ENCODE assay signal across 8 mouse cellular contexts in the genomic region with DNA sequence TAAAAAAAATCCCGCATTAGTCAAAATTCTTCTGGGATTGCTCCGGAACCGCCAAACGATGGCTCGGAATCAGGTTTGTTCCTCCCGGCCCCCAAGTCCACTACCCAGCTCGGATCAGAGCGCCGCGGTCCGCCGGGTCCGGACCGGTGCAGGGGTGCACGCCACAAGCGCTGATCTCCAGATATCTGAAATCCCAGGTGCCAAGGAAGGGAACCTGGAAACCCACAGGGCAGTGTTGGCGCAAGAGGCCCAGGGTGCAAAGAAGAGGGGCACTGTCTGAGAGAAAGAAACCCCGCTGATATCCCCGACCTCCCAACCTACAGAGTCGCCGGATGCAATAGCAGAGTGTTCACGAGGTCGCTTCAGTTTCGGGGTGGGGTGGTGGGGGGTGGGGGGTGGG. TPM values are rescaled to one million over a fixed set of nuclear protein-coding genes. Genes with fewer than 3 reads are reported as not detected.
A peak's percentile ranks its signal among the peaks of the same experiment; 100 is the strongest.
DNase-seq lines count a peak whose midpoint lies in the region; ATAC-seq and TF ChIP-seq lines count a peak whose summit lies in the region.

No protein-coding gene starts in this region.

- no peak for TF ChIP-seq POLR2A in cerebellum, adult 2 months (IDR thresholded peaks at IDR 0.05; ENCODE audit: borderline replicate concordance, insufficient read depth, low read length)
- no peak for TF ChIP-seq POLR2A in small intestine, adult 2 months (IDR thresholded peaks at IDR 0.05; ENCODE audit: low read depth, low read length)

- no peaks in the 10 kb centered on the region for H3K36me3 ChIP-seq in megakaryocyte, embryonic 14.5 days (replicated peaks; ENCODE audit: low read length)
- H3K36me3 ChIP-seq in limb, embryonic 12.5 days = peaks cover 33% of the 10 kb centered on the region
- no peaks in the 10 kb centered on the region for H3K36me3 ChIP-seq in small intestine, adult 2 months (ENCODE audit: control insufficient read depth, insufficient read depth, low read length)

- TF ChIP-seq CTCF in cerebellum, adult 2 months (IDR thresholded peaks at IDR 0.05; ENCODE audit: borderline replicate concordance, insufficient read depth, low read depth, low read length) = no peak
- TF ChIP-seq CTCF in small intestine, adult 2 months (IDR thresholded peaks at IDR 0.05; ENCODE audit: extremely low read depth, insufficient read length, insufficient replicate concordance, low read depth, low read length) = no peak

- DNase-seq in cerebellum, adult 2 months = no peak
- DNase-seq in cerebellum, adult 11 months = no peak
- no peak for DNase-seq in c-Kit-positive CD71-positive TER-119-positive erythroid progenitor cells, embryonic 14.5 days (ENCODE audit: low spot score)

- WGBS in cerebellum, adult 2 months = 2% methylated on average over 24 of the region's 24 CpGs
- WGBS in limb, embryonic 12.5 days = under 1% methylated on average over 24 of the region's 24 CpGs
- 2% methylated on average over 24 of the region's 24 CpGs for WGBS in small intestine, adult 2 months

- H3K4me3 ChIP-seq in cerebellum, adult 2 months (replicated peaks; ENCODE audit: insufficient read depth, low read depth, low read length) = peak overlapping the region; percentile 28
- peak overlapping the region; percentile 94 for H3K4me3 ChIP-seq in megakaryocyte, embryonic 14.5 days (replicated peaks)
- H3K4me3 ChIP-seq in limb, embryonic 12.5 days (replicated peaks) = peak overlapping the region; percentile 99
- H3K4me3 ChIP-seq in small intestine, adult 2 months (ENCODE audit: low read depth, low read length) = peak overlapping the region; percentile 99

- H3K9me3 ChIP-seq in megakaryocyte, embryonic 14.5 days = no peaks in the 10 kb centered on the region
- H3K9me3 ChIP-seq in limb, embryonic 12.5 days = no peaks in the 10 kb centered on the region

- H3K4me1 ChIP-seq in cerebellum, adult 2 months (ENCODE audit: control insufficient read depth, insufficient read depth, low read length) = peaks cover 7% of the 10 kb centered on the region; the same call in 1 of the 2 replicates
- peaks cover 45% of the 10 kb centered on the region for H3K4me1 ChIP-seq in megakaryocyte, embryonic 14.5 days
- peaks cover 57% of the 10 kb centered on the region for H3K4me1 ChIP-seq in limb, embryonic 12.5 days (replicated peaks)
- peaks cover 24% of the 10 kb centered on the region for H3K4me1 ChIP-seq in small intestine, adult 2 months (ENCODE audit: control insufficient read depth, insufficient read depth, insufficient read length, low read length)

- peak overlapping the region; percentile 89 for H3K4me2 ChIP-seq in limb, embryonic 12.5 days

- H3K27ac ChIP-seq in cerebellum, adult 2 months (ENCODE audit: insufficient read depth, low read length) = no peak overlapping the region
- no peak overlapping the region for H3K27ac ChIP-seq in limb, embryonic 12.5 days
- H3K27ac ChIP-seq in small intestine, adult 2 months (ENCODE audit: insufficient read depth, low read depth, low read length) = no peak overlapping the region

- no peak for ATAC-seq in megakaryocyte, adult 5-6 weeks (ENCODE audit: poor library complexity, severe bottlenecking)
- no peak for ATAC-seq in limb, embryonic 12.5 days (ENCODE audit: insufficient number of reproducible peaks, insufficient read depth, low FRiP score, low TSS enrichment, low read depth)
- no peak for ATAC-seq in megakaryocyte progenitor cell, adult 5-6 weeks (replicated peaks; ENCODE audit: poor library complexity)

- H3K27me3 ChIP-seq in cerebellum, adult 2 months (ENCODE audit: control insufficient read depth, insufficient read depth, low read length) = peaks cover 8% of the 10 kb centered on the region; the same call in 1 of the 2 replicates
- peaks cover 54% of the 10 kb centered on the region for H3K27me3 ChIP-seq in megakaryocyte, embryonic 14.5 days (replicated peaks)
- peaks cover 22% of the 10 kb centered on the region for H3K27me3 ChIP-seq in limb, embryonic 12.5 days
- H3K27me3 ChIP-seq in small intestine, adult 2 months (ENCODE audit: control insufficient read depth, insufficient read depth, low read length) = no peaks in the 10 kb centered on the region

- peak overlapping the region; percentile 98 for H3K9ac ChIP-seq in limb, embryonic 12.5 days (replicated peaks)

RNA-seq across cellular contexts. Expression of a gene that starts 1.9 kb away (rescaled TPM):
- 52.4 and 55.4 TPM in 2 replicates for polyA plus RNA-seq in cerebellum, adult 2 months (2012; rRNA removed)
- polyA plus RNA-seq in megakaryocyte, embryonic 14.5 days (2012; ENCODE audit: insufficient read depth, low replicate concordance) = 47.0 and 97.4 TPM in 2 replicates
- total RNA-seq in megakaryocyte, adult 5-6 weeks (2015) = 7.1 and 8.8 TPM in 2 replicates
- 1.1 and 2.2 TPM in 2 replicates for total RNA-seq in megakaryocyte, adult 5-6 weeks (2017)
- 35.1 and 41.5 TPM in 2 replicates for polyA plus RNA-seq in limb, embryonic 12.5 days (2016; fragmentation: Nextera tagmentation; extraction: Ambion mirVana)
- polyA plus RNA-seq in small intestine, adult 2 months (2012; rRNA removed) = 66.9 and 126 TPM in 2 replicates
- total RNA-seq in megakaryocyte progenitor cell, adult 5-6 weeks (2015) = 20.1 and 21.3 TPM in 2 replicates
- 3.2 and 4.0 TPM in 2 replicates for total RNA-seq in megakaryocyte progenitor cell, adult 5-6 weeks (2017)

Comparison
In these comparisons a context has a peak if more than half of its experiments do, and no peak if none do; other contexts are left out.
1. H3K4me3 ChIP-seq: peak in every context shown above with its lines; median percentile 99 in limb, embryonic 12.5 days; 99 in small intestine, adult 2 months; 94 in megakaryocyte, embryonic 14.5 days; 28 in cerebellum, adult 2 months.